Mouse (Mus musculus) c-Kit-positive CD71-positive TER-119-positive erythroid progenitor cells, embryonic 14.5 days (primary cell): ENCODE measurements around the gene Dgcr2.

Experiments used
- DNase-seq: peaks from one replicate; pipeline ENCODE4 v3.0.0-alpha.2; 2013; ENCODE audit warnings: low spot score

Gene Dgcr2

GRCm38 (mm10) chr16:17898462-17898861 is at the start of gene Dgcr2, which contains the start of gene Tssk2:
Gene Dgcr2 (minus strand): TSS chr16:17898562.
Gene Tssk2 (plus strand): TSS chr16:17898637.
- no peak for DNase-seq

GRCm38 (mm10) chr16:17945081-17945831 is 46.9 kb upstream of the Dgcr2 start:
- no peak for DNase-seq

GRCm38 (mm10) chr16:17943466-17943865 is 45.1 kb upstream of the Dgcr2 start:
- no peak for DNase-seq

- peak; percentile 76 for DNase-seq
These were observed 40.9 kb upstream of the Dgcr2 start for GRCm38 (mm10) chr16:17939255-17939751.

- DNase-seq, result peak; percentile 75
These were observed 40.5 kb upstream of the Dgcr2 start for GRCm38 (mm10) chr16:17938821-17939220.

GRCm38 (mm10) chr16:17938187-17938586 is 39.8 kb upstream of the Dgcr2 start:
- DNase-seq, result no peak

- no peak for DNase-seq
These were observed 38.4 kb upstream of the Dgcr2 start for GRCm38 (mm10) chr16:17936776-17937175.

- no peak for DNase-seq
These were observed 36.1 kb upstream of the Dgcr2 start for GRCm38 (mm10) chr16:17934445-17934910.

- no peak for DNase-seq
These were observed 35.5 kb upstream of the Dgcr2 start for GRCm38 (mm10) chr16:17933594-17934444.

- DNase-seq, result no peak
These were observed 33.6 kb upstream of the Dgcr2 start for GRCm38 (mm10) chr16:17931906-17932460.

GRCm38 (mm10) chr16:17929631-17930030 is 31.3 kb upstream of the Dgcr2 start:
- DNase-seq, result no peak

- DNase-seq, result no peak
These were observed 30.8 kb upstream of the Dgcr2 start for GRCm38 (mm10) chr16:17929211-17929610.

- peak; percentile 85 for DNase-seq
These were observed 30.3 kb upstream of the Dgcr2 start for GRCm38 (mm10) chr16:17928627-17929104.

- DNase-seq, result peak; percentile 83
These were observed 29.8 kb upstream of the Dgcr2 start, which contains the start of gene Slc25a1 for GRCm38 (mm10) chr16:17928087-17928580. Gene Slc25a1 (minus strand): TSS chr16:17928219.

- no peak for DNase-seq
These were observed 29.2 kb upstream of the Dgcr2 start for GRCm38 (mm10) chr16:17927351-17928082.

GRCm38 (mm10) chr16:17922163-17922538 is 23.8 kb upstream of the Dgcr2 start:
- no peak for DNase-seq

- peak; percentile 95 for DNase-seq
These were observed 23.2 kb upstream of the Dgcr2 start for GRCm38 (mm10) chr16:17921325-17922162.

GRCm38 (mm10) chr16:17920586-17920985 is 22.2 kb upstream of the Dgcr2 start:
- DNase-seq, result no peak

- no peak for DNase-seq
These were observed 16.2 kb upstream of the Dgcr2 start, which contains the start of gene Gsc2 for GRCm38 (mm10) chr16:17914307-17915249. Gene Gsc2 (minus strand): TSS chr16:17915059.
